Mouse (Mus musculus) kidney, adult 2 months (tissue): ENCODE measurements around the gene Opn5. TPM values are rescaled to one million over a fixed set of nuclear protein-coding genes. Genes with fewer than 3 reads are reported as not detected.

ENCODE experiments used
- DNase-seq: peaks from one replicate; pipeline ENCODE4 v3.0.0; 2021
- H3K27ac ChIP-seq: fragments of 200-500 bp; 2 replicates; pipeline ENCODE4 v1.5.1; 2012; ENCODE audit warnings: low read depth, low read length, control low read depth, inconsistent platforms; ENCODE audit not compliant: insufficient read depth
- H3K27me3 ChIP-seq: fragments of 200-500 bp; replicated peaks from 2 replicates; pipeline ENCODE4 v1.6.1; 2012; ENCODE audit warnings: mild to moderate bottlenecking, moderate library complexity, low read length, inconsistent platforms; ENCODE audit not compliant: control insufficient read depth, insufficient read depth
- H3K36me3 ChIP-seq: fragments of 200-500 bp; 2 replicates; pipeline ENCODE4 v1.6.1; 2012; ENCODE audit warnings: mild to moderate bottlenecking, moderate library complexity, low read length, inconsistent platforms; ENCODE audit not compliant: control insufficient read depth, insufficient read depth
- H3K4me1 ChIP-seq: fragments of 200-500 bp; 2 replicates; pipeline ENCODE4 v1.6.1; 2011; ENCODE audit warnings: low read length; ENCODE audit not compliant: control insufficient read depth, insufficient read depth
- H3K4me3 ChIP-seq: fragments of 200-500 bp; 2 replicates; pipeline ENCODE4 v1.5.1; 2011; ENCODE audit warnings: mild to moderate bottlenecking, low read depth, low read length, control low read depth; ENCODE audit not compliant: insufficient read depth
- CTCF ChIP-seq: fragments of 200-500 bp; conservative IDR thresholded peaks from 2 replicates; pipeline ENCODE4 v1.5.1; 2011; ENCODE audit warnings: low read depth, mild to moderate bottlenecking, control low read depth, low read length, moderate library complexity, mixed read lengths; ENCODE audit not compliant: insufficient read depth, insufficient read length
- POLR2A ChIP-seq: fragments of 200-500 bp; IDR thresholded peaks from one replicate; pipeline ENCODE4 v1.6.1; 2011; ENCODE audit warnings: low read depth, low read length, control low read depth
- WGBS: fragments of 180-500 bp; shearing (Covaris S2); methylation state at CpG from one replicate; pipeline ENCODE4 v1.1.7; 2018; 5-methylcytosine and 5-hydroxymethylcytosine counted together
- polyA plus RNA-seq: library from polyadenylated mRNA; depleted of rRNA; stranded (reverse); fragments of >200 nt; gene quantifications from 2 replicates; pipeline ENCODE4 v1.2.3, GENCODE M21; 2012; rRNA removed

Gene Opn5
- polyA plus RNA-seq, 1 experiment = not detected

- WGBS = 18% methylated on average over 6 of the region's 6 CpGs
- no peaks in the 10 kb centered on the region for H3K36me3 ChIP-seq
- H3K27ac ChIP-seq = 0 out of 2 replicates have a peak overlapping the region, but pooled peaks have one; percentile 3
- H3K27me3 ChIP-seq = no peaks in the 10 kb centered on the region
- H3K4me1 ChIP-seq = peaks cover 9% of the 10 kb centered on the region; the same call in 1 of the 2 replicates
- peak; percentile 52 for DNase-seq
- no peak for TF ChIP-seq POLR2A
- no peak for TF ChIP-seq CTCF
- H3K4me3 ChIP-seq = no peak overlapping the region
Observed at GRCm38 (mm10) chr17:42576671-42577168, 34.5 kb downstream of the Opn5 start.

- Histone ChIP-seq H3K4me1 (peaks cover 9% of the 10 kb centered on the region; the same call in 1 of the 2 replicates), H3K36me3 (no peaks in the 10 kb centered on the region), H3K27me3 (no peaks in the 10 kb centered on the region), H3K4me3 (no peak overlapping the region), H3K27ac (peak overlapping the region; percentile 83; the same call in 1 of the 2 replicates)
- DNase-seq = peak; percentile 53
- TF ChIP-seq POLR2A (no peak), CTCF (no peak)
- WGBS = 60% methylated on average over 8 of the region's 8 CpGs
Observed at GRCm38 (mm10) chr17:42573786-42574185, 37.4 kb downstream of the Opn5 start.

- DNase-seq = no peak
- Histone ChIP-seq H3K27me3 (no peaks in the 10 kb centered on the region), H3K4me3 (no peak overlapping the region), H3K27ac (no peak overlapping the region), H3K4me1 (no peaks in the 10 kb centered on the region), H3K36me3 (no peaks in the 10 kb centered on the region)
- TF ChIP-seq POLR2A (no peak), CTCF (no peak)
- 88% methylated on average over 2 of the region's 2 CpGs for WGBS
Observed at GRCm38 (mm10) chr17:42549578-42549977, 61.6 kb downstream of the Opn5 start.

GRCm38 (mm10) chr17:42530147-42530546 is 81.0 kb downstream of the Opn5 start:
- Histone ChIP-seq H3K27me3 (no peaks in the 10 kb centered on the region), H3K4me3 (no peak overlapping the region), H3K4me1 (no peaks in the 10 kb centered on the region), H3K27ac (no peak overlapping the region), H3K36me3 (no peaks in the 10 kb centered on the region)
- no peak for DNase-seq
- WGBS = 27% methylated on average over 5 of the region's 5 CpGs
- TF ChIP-seq CTCF = no peak
- TF ChIP-seq POLR2A = no peak

GRCm38 (mm10) chr17:42509356-42510262 is 101.6 kb downstream of the Opn5 start:
- H3K27ac ChIP-seq = no peak overlapping the region
- H3K4me3 ChIP-seq = no peak overlapping the region
- no peak for TF ChIP-seq POLR2A
- no peak for TF ChIP-seq CTCF
- no peak for DNase-seq
- 66% methylated on average over 9 of the region's 9 CpGs for WGBS
- H3K27me3 ChIP-seq = no peaks in the 10 kb centered on the region
- no peaks in the 10 kb centered on the region for H3K4me1 ChIP-seq
- H3K36me3 ChIP-seq = no peaks in the 10 kb centered on the region

Other genes starting within 250 kb of the Opn5 start
- 0.08 and 0.20 TPM in 2 replicates for gene Adgrf4, start 80.9 kb upstream of the Opn5 start, polyA plus RNA-seq
- 0.08 and 0.19 TPM in 2 replicates for gene Adgrf2, start 130.8 kb upstream of the Opn5 start, polyA plus RNA-seq